Mouse (Mus musculus): ENCODE measurements around the gene Angel2.

Angel2 gene

GRCm38 (mm10) chr1:190989437-190990082 is 64.6 kb downstream of the Angel2 start:
- no peak for DNase-seq

GRCm38 (mm10) chr1:190995548-190995947 is 70.6 kb downstream of the Angel2 start:
- peak; percentile 50 for DNase-seq

GRCm38 (mm10) chr1:190996346-190996877 is 71.5 kb downstream of the Angel2 start:
- DNase-seq, result no peak

Data from right cerebral cortex, postnatal 14 days (tissue).